Mouse (Mus musculus) heart, postnatal 0 days (tissue): ENCODE results near the gene Pkp3.

Experiments
- CTCF ChIP-seq: IDR thresholded peaks from 2 replicates; pipeline ENCODE4 v1.5.1; 2016; ENCODE audit warnings: antibody characterized with exemption, control low read depth, low read depth
- EP300 ChIP-seq: IDR thresholded peaks from 2 replicates; pipeline ENCODE4 v1.6.1; 2016; ENCODE audit warnings: antibody characterized with exemption, low read depth

DNA sequence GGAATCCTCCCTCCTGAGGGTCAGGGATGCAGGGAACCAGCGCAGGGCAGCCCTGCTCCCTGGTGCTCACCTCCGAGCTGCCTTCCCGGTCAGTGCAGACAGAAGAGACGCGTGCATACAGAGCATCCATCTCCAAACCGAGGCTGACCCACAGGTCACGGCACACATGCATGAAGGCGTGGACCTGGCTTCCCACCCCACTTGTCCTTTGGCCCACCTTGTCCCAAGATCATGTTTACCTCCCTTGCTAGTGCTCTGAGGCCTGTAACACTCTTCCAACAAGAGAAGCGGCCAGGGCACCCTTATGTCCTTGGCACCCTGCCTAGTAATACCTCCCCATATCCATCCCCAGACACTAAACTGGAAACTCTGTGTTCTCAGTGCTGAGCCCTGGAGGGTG is 37.9 kb downstream of the Pkp3 start:
- no peak for TF ChIP-seq CTCF
- no peak for TF ChIP-seq EP300
